Mouse (Mus musculus): Measurements from ENCODE around the gene Zswim5.

Gene Zswim5

DNA sequence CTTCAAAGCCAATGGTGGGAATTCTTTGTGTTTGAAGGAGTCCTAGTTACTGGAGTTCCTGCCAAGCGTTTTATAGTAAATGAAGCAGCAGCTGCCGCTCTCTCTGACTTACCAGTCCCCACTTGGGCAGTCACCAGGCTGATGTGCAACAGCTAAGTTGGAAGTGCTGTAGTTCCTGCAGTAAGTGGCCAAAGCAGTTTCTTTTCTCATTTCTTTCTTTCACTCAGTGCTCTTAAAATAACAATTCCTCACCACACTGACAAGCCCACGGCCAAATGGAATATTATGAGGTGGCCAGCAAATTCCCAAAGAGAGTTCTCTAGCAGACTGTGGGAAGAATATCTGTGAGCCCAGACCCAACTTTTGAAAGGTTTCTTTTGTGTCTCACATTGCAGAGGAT, 129.9 kb downstream of the Zswim5 start:
- DNase-seq: no peak

- no peak for DNase-seq
These were observed 133.1 kb downstream of the Zswim5 start for GRCm38 (mm10) chr4:117010231-117010630.

- no peak for DNase-seq
These were observed 136.4 kb downstream of the Zswim5 start for GRCm38 (mm10) chr4:117013596-117013995.

GRCm38 (mm10) chr4:117014901-117015415, 137.8 kb downstream of the Zswim5 start:
- no peak for DNase-seq

DNA sequence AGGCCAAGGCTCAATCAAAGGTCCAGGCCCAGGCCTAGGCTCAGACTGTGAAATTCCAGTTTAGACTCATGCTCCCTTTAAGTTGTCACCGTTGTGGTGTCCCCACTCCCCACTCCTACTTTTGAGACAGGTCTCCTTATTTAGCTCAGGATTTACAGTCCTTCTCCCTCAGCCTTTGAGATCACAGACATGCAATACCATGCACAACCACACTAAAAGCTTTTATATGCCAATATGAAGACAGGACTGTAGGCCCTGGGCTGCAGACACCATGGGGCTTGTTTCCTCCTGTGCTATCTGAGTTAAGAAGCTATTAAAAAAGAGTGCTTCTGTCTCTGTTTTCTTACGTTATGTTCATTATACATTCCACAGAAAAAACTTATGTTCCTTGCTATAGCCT, 140.6 kb downstream of the Zswim5 start:
- no peak for DNase-seq

- no peak for DNase-seq
These were observed 141.2 kb downstream of the Zswim5 start for GRCm38 (mm10) chr4:117018327-117018726.

GRCm38 (mm10) chr4:117019206-117020134, 142.3 kb downstream of the Zswim5 start, which contains the start of gene Eif2b3:
Gene Eif2b3 (plus strand): TSS chr4:117019402.
- DNase-seq: peak; percentile 93

GRCm38 (mm10) chr4:117023469-117023868, 146.3 kb downstream of the Zswim5 start:
- DNase-seq: no peak

DNA sequence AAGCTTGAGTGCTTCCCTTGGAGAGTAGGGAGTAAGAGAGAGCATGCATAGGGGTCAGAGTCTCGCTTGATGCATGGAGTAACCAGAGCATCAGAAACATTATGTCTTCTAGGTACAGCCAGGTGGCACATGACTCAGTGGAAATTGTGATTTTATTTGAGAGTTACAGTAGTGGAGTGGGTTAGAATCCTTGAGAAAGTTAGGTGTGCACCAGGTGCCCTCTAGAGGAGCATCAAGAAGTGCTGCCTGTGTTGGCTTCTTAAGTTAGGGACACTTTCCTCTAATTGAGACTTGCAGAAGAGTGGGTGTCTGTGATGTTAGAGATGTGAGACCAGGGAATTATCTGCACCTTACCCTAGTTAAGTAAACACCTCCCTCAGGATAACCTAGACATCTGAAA, 153.9 kb downstream of the Zswim5 start:
- DNase-seq: no peak

All from thymus, postnatal 4 days (tissue).